Mouse (Mus musculus) erythroblast, embryonic 14.5 days (primary cell): ENCODE data around the gene Erp27. TPM values are rescaled to one million over a fixed set of nuclear protein-coding genes. Genes with fewer than 3 reads are reported as not detected.
"Not testable (repeated sequence)": the region's sequence is repeated elsewhere in the genome, so short reads cannot be mapped to it uniquely, and the experiment has no call there.

ENCODE experiments used
- H3K27me3 ChIP-seq: 2 replicates; pipeline ENCODE4 v1.6.1; 2012; ENCODE audit warnings: inconsistent platforms; ENCODE audit not compliant: control insufficient read depth
- H3K36me3 ChIP-seq: 2 replicates; pipeline ENCODE4 v1.6.1; 2012; ENCODE audit warnings: mild to moderate bottlenecking, inconsistent platforms; ENCODE audit not compliant: control insufficient read depth
- H3K4me1 ChIP-seq: 2 replicates; pipeline ENCODE4 v1.6.1; 2012; ENCODE audit warnings: inconsistent platforms; ENCODE audit not compliant: control insufficient read depth
- H3K4me3 ChIP-seq: replicated peaks from 2 replicates; pipeline ENCODE3; 2012; ENCODE audit warnings: moderate library complexity, mild to moderate bottlenecking, inconsistent platforms
- H3K9me3 ChIP-seq: 2 replicates; pipeline ENCODE4 v1.6.1; 2012; ENCODE audit warnings: low read length, inconsistent platforms, mixed read lengths; ENCODE audit not compliant: control insufficient read depth
- GATA1 ChIP-seq: IDR thresholded peaks from 2 replicates; pipeline ENCODE4 v1.6.1; 2012; ENCODE audit warnings: low read length, inconsistent platforms, mixed read lengths
- TAL1 ChIP-seq: IDR thresholded peaks from 3 replicates; pipeline ENCODE4 v1.6.1; 2012; ENCODE audit warnings: low read length, inconsistent platforms, mixed read lengths
- polyA plus RNA-seq: library from polyadenylated mRNA; stranded (reverse); fragments of >175 nt; gene quantifications from 2 replicates; pipeline ENCODE4 v1.2.3, GENCODE M21; 2012

Erp27 gene
- polyA plus RNA-seq: not detected in 2 replicates

DNA sequence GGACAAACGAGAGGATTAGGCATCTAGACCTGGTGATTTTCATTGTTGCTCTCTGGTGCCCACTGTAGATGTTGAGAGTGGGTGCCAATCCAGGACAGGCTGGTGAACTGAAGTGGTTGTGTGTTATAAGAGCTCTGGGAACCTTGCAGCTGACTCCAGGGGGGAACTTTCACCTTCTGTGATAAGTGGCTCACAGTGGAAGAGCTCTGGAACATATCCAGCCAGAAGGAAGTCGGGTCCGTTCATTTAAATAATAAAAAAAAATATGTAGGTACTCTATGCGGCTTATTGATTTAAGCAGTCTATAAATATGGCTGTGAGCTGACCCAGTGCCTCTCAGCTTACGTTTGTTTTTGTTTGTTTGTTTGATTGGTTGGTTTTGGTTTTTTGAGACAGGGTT is at the start of gene Erp27:
Gene Erp27 (minus strand): TSS at position 101 of the 400 bp plus-strand sequence.
- Histone ChIP-seq H3K4me1 (no peaks in the 10 kb centered on the region), H3K27me3 (no peaks in the 10 kb centered on the region), H3K36me3 (no peaks in the 10 kb centered on the region), H3K4me3 (no peak within 1 kb of the TSS), H3K9me3 (no peaks in the 10 kb centered on the region)
- TF ChIP-seq TAL1 (no peak), GATA1 (no peak)

DNA sequence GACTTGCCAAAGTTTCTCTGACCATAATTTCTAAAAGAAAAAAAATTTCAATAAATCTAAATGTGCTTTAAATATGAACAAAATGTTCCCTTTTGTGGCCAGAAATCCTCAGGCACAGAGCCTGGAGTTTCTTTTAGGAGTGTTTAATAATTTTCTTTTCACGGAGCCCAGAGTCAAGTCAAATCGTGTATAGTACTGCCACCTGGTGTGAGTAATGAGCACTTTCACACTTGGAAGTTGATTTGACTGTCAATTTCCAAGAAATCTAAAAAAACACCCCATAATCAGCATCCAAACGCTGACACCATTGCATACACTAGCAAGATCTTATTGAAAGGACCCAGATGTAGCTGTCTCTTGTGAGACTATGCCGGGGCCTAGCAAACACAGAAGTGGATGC is 46.9 kb upstream of the Erp27 start:
- not testable (repeated sequence) for H3K9me3 ChIP-seq, H3K27me3 ChIP-seq, H3K36me3 ChIP-seq, H3K4me3 ChIP-seq, H3K4me1 ChIP-seq

DNA sequence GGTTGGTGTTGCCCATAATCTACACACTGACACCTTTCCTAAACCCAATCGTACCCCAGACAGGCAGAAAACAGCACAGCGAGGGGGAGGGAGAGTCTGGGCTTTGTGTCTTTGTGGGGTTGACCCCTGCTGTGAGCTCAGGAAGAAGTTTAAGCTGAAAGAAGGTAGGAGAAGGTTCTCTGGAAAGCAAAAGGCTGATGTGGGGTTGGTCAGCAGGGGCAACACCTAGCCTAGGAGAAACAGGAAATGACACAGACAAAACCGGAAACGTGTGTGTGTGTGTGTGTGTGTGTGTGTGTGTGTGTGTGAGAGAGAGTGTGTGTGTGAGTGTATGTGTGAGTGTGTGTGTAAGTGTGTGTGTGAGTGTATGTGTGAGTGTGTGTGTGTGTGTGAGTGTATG is 45.5 kb upstream of the Erp27 start:
- H3K27me3 ChIP-seq: no peaks in the 10 kb centered on the region
- no peak overlapping the region for H3K4me3 ChIP-seq
- H3K36me3 ChIP-seq: no peaks in the 10 kb centered on the region
- no peak for TF ChIP-seq GATA1
- no peak for TF ChIP-seq TAL1
- H3K9me3 ChIP-seq: no peaks in the 10 kb centered on the region
- H3K4me1 ChIP-seq: no peaks in the 10 kb centered on the region

DNA sequence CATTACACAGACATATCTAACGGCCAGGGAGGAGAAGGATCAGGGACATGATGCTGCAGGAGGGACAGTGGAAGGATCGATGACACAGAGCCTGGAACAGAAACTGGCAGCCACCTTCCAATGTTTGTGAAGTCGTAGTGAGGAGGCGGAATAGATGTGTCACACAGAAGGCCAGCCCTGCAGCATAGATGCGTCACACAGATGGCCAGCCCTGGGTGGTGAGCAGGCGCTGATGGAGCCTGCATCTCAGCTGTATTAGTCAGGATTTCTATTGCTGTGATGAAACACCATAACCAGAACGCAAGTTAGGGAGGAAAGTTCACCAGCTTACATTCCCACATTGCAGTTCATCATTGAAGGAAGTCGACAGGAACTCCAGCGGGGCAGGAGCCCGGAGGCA is 43.9 kb upstream of the Erp27 start:
- H3K4me3 ChIP-seq: no peak overlapping the region
- no peaks in the 10 kb centered on the region for H3K4me1 ChIP-seq
- no peaks in the 10 kb centered on the region for H3K9me3 ChIP-seq
- no peaks in the 10 kb centered on the region for H3K36me3 ChIP-seq
- TF ChIP-seq GATA1 (no peak), TAL1 (no peak)
- H3K27me3 ChIP-seq: no peaks in the 10 kb centered on the region

DNA sequence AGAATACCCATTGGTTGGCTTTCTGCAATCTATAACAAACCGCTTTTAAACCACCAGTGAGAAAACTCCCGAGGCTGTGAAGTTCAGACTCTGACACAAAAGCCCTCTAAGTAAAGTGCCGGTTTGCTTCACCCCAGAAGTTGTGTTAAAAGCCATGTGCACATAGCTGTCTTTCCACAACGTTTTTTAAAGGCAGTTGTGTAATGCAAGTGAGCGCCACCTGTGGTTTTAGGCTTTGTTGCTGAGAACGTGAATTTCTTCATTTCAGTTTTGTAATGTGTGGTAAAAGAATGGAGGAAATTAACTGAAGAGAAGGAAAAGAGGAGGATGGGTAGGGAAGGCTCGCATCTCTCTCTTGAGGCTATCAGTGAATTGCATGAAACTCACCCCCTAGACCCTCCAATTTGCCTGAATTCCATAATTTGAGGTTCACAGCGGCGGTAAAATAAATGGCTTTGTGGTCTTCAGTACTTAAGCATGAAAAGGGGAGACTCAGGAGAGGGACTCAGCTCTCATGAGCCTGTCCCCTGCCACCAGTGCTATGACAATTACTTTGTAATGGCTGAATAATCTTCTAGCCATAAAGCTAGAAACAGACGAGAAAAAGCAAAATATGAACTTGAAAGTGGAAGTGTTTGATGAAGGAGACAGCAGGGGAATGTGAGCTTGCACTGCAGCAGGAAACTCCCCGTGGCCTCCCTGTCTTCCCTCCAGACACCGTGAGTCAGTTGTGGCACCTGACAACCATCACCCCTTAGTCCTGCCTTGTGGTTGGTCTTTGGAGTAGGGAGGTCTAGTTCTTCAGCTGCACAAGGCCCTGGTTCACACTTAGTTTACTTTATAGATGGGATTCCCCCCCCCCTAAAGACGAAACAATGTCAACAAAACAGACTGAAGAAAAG is 42.9 kb upstream of the Erp27 start:
- H3K4me1 ChIP-seq: no peaks in the 10 kb centered on the region
- H3K36me3 ChIP-seq: no peaks in the 10 kb centered on the region
- H3K9me3 ChIP-seq: no peaks in the 10 kb centered on the region
- H3K27me3 ChIP-seq: no peaks in the 10 kb centered on the region
- no peak overlapping the region for H3K4me3 ChIP-seq
- no peak for TF ChIP-seq GATA1
- TF ChIP-seq TAL1: no peak

DNA sequence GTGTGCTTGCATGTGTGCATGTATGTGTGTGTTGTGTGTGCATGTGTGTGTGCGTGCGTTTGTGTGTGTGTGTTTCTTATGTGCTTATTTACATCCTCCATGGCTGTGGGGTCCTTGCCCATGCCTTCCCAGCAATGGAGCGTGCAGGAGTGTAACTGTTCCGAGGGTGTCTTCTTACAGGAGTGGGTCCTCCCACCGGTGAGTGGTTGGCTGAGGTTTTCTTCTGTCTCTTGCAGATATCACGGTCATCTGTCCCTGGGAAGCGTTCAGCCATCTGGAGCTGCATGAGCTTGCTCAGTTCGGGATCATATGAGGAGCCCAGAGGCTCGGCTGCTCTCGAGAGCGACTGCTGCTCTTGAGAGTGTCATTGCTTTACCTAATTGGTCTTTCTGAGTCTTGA is 41.0 kb upstream of the Erp27 start:
- no peaks in the 10 kb centered on the region for H3K36me3 ChIP-seq
- no peaks in the 10 kb centered on the region for H3K9me3 ChIP-seq
- peaks cover 2% of the 10 kb centered on the region; the same call in 1 of the 2 replicates for H3K4me1 ChIP-seq
- H3K4me3 ChIP-seq: no peak overlapping the region
- H3K27me3 ChIP-seq: no peaks in the 10 kb centered on the region
- TF ChIP-seq GATA1 (no peak), TAL1 (no peak)

DNA sequence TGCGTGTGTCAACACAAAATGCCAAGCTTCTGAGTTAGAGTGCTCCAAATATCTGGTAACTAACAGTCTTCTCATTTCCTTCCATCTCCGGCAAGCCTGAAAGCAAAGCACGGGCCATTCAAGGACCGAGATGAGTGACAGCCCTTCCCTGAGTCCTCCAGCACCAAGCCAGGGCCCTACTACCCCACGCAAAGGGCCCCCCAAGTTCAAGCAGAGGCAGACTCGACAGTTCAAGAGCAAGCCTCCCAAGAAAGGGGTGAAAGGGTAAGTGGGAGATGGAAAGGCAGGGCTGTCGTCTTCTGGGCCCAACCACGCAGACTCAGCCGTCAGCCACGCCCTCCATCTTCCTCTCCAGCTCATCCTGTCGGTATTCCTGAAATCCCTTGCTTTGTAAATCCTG is 37.2 kb upstream of the Erp27 start:
- H3K4me1 ChIP-seq: peaks cover 2% of the 10 kb centered on the region; the same call in 1 of the 2 replicates
- no peaks in the 10 kb centered on the region for H3K36me3 ChIP-seq
- TF ChIP-seq GATA1: no peak
- no peak for TF ChIP-seq TAL1
- no peak overlapping the region for H3K4me3 ChIP-seq
- H3K27me3 ChIP-seq: no peaks in the 10 kb centered on the region
- no peaks in the 10 kb centered on the region for H3K9me3 ChIP-seq

DNA sequence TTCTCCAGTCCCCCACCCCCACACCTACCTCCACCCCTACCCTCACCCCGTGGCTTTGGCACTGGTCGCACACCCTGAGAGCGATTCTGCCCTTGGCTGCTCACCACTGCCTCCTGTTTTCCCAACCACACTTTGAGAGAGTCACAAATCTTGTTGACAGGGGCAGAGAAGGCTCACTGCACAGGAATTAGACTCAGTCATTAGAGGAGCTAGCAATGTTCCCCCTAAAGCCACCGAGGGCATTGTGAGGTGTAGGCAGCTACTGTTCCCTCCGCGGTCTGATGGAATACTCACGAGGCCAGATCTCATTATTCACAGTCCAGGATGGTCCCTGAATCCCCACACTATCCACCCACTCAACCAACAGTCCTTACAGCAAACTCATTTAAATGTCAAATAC is 35.1 kb upstream of the Erp27 start:
- peaks cover 2% of the 10 kb centered on the region; the same call in 1 of the 2 replicates for H3K4me1 ChIP-seq
- no peaks in the 10 kb centered on the region for H3K27me3 ChIP-seq
- no peaks in the 10 kb centered on the region for H3K9me3 ChIP-seq
- H3K36me3 ChIP-seq: no peaks in the 10 kb centered on the region
- no peak for TF ChIP-seq TAL1
- no peak for TF ChIP-seq GATA1
- no peak overlapping the region for H3K4me3 ChIP-seq

DNA sequence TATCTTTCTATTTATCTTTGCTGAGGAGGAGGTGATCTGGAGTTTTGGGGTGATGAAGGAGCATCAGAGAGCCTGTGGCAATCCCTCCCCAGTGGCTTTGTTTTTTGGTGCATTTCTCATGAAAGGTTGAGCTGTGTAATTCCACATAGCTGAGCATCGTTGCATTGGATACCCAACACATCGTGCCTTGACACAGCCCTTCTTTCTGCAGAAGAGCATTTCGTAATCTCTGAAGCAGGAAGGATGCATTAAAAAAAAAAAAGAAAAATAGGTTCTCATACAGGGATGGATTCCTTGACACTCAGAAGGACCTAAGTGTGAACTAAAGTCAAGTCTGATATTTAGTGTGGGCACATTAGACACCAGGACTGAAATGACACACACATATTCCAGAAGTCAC is 33.3 kb upstream of the Erp27 start:
- H3K9me3 ChIP-seq: no peaks in the 10 kb centered on the region
- no peaks in the 10 kb centered on the region for H3K27me3 ChIP-seq
- H3K4me3 ChIP-seq: no peak overlapping the region
- no peak for TF ChIP-seq GATA1
- no peak for TF ChIP-seq TAL1
- peaks cover 2% of the 10 kb centered on the region; the same call in 1 of the 2 replicates for H3K4me1 ChIP-seq
- no peaks in the 10 kb centered on the region for H3K36me3 ChIP-seq
